ENCODE assay signal across 8 mouse cellular contexts in genomic region chr7:44819863-44820262, GRCm38 (mm10). TPM values are rescaled to one million over a fixed set of nuclear protein-coding genes. Genes with fewer than 3 reads are reported as not detected.
A peak's percentile ranks its signal among the peaks of the same experiment; 100 is the strongest.
DNase-seq lines count a peak whose midpoint lies in the region; ATAC-seq and TF ChIP-seq lines count a peak whose summit lies in the region.

No protein-coding gene starts in this region.

- no peak for DNase-seq in hindbrain, postnatal 0 days (ENCODE audit: low spot score)
- peak; percentile 5 for DNase-seq in thymus, postnatal 4 days
- no peak for DNase-seq in thymus, postnatal 10 days (ENCODE audit: low spot score in 2 of 2)
- no peak for DNase-seq in embryo, embryonic 9.5 days (ENCODE audit: extremely low spot score)
- DNase-seq in adipocyte (ENCODE audit: low spot score): no peak

- H3K27ac ChIP-seq in hindbrain, embryonic 13.5 days: no peak overlapping the region
- H3K27ac ChIP-seq in hindbrain, postnatal 0 days: no peak overlapping the region
- no peak overlapping the region for H3K27ac ChIP-seq in heart, embryonic 16.5 days (ENCODE audit: low read length)
- no peak overlapping the region for H3K27ac ChIP-seq in neural tube, embryonic 13.5 days (replicated peaks)

- H3K4me3 ChIP-seq in hindbrain, embryonic 13.5 days: no peak overlapping the region
- H3K4me3 ChIP-seq in hindbrain, postnatal 0 days (ENCODE audit: low read length): no peak overlapping the region
- no peak overlapping the region for H3K4me3 ChIP-seq in heart, embryonic 16.5 days (ENCODE audit: low read length)
- no peak overlapping the region for H3K4me3 ChIP-seq in neural tube, embryonic 13.5 days

- no peak overlapping the region for H3K4me2 ChIP-seq in hindbrain, embryonic 13.5 days
- H3K4me2 ChIP-seq in hindbrain, postnatal 0 days (ENCODE audit: low read depth, low read length): no peak overlapping the region
- peak overlapping the region; percentile 79; the same call in 1 of the 2 replicates for H3K4me2 ChIP-seq in heart, embryonic 16.5 days (ENCODE audit: low read depth, low read length)
- H3K4me2 ChIP-seq in neural tube, embryonic 13.5 days: peak overlapping the region; percentile 69; the same call in 1 of the 2 replicates

- peak overlapping the region; percentile 46; the same call in 1 of the 2 replicates for H3K9ac ChIP-seq in hindbrain, embryonic 13.5 days
- no peak overlapping the region for H3K9ac ChIP-seq in hindbrain, postnatal 0 days (replicated peaks; ENCODE audit: low read length)
- H3K9ac ChIP-seq in heart, embryonic 16.5 days (ENCODE audit: low read length): peak overlapping the region; percentile 12
- H3K9ac ChIP-seq in neural tube, embryonic 13.5 days: peak overlapping the region; percentile 58; the same call in 1 of the 2 replicates

- 71% methylated on average over 5 of the region's 5 CpGs for WGBS in hindbrain, embryonic 13.5 days
- 70% methylated on average over 5 of the region's 5 CpGs for WGBS in hindbrain, postnatal 0 days
- 45% methylated on average over 5 of the region's 5 CpGs for whole genome bisulfite sequencing in heart, embryonic 16.5 days
- whole genome bisulfite sequencing in neural tube, embryonic 13.5 days: 75% methylated on average over 5 of the region's 5 CpGs

- no peaks in the 10 kb centered on the region for H3K9me3 ChIP-seq in hindbrain, embryonic 13.5 days
- no peaks in the 10 kb centered on the region for H3K9me3 ChIP-seq in hindbrain, postnatal 0 days (ENCODE audit: low read length)
- no peaks in the 10 kb centered on the region for H3K9me3 ChIP-seq in heart, embryonic 16.5 days (replicated peaks; ENCODE audit: control insufficient read depth, low read length)
- H3K9me3 ChIP-seq in neural tube, embryonic 13.5 days: no peaks in the 10 kb centered on the region

- no peaks in the 10 kb centered on the region for H3K27me3 ChIP-seq in hindbrain, embryonic 13.5 days
- no peaks in the 10 kb centered on the region for H3K27me3 ChIP-seq in hindbrain, postnatal 0 days (ENCODE audit: insufficient read depth, low read length)
- no peaks in the 10 kb centered on the region for H3K27me3 ChIP-seq in heart, embryonic 16.5 days (ENCODE audit: control insufficient read depth, insufficient read depth, low read length)
- no peaks in the 10 kb centered on the region for H3K27me3 ChIP-seq in neural tube, embryonic 13.5 days

- ATAC-seq in hindbrain, embryonic 13.5 days (ENCODE audit: low FRiP score): no peak
- no peak for ATAC-seq in hindbrain, postnatal 0 days
- no peak for ATAC-seq in heart, embryonic 16.5 days (replicated peaks; ENCODE audit: extremely low read depth, insufficient read depth, low FRiP score)
- ATAC-seq in neural tube, embryonic 13.5 days (ENCODE audit: low read depth): no peak

- no peak for TF ChIP-seq CTCF in hindbrain, postnatal 0 days (IDR thresholded peaks at IDR 0.05; ENCODE audit: low read depth)

- H3K36me3 ChIP-seq in hindbrain, embryonic 13.5 days: no peaks in the 10 kb centered on the region
- no peaks in the 10 kb centered on the region for H3K36me3 ChIP-seq in hindbrain, postnatal 0 days (ENCODE audit: insufficient read depth, low read length)
- H3K36me3 ChIP-seq in heart, embryonic 16.5 days (ENCODE audit: control insufficient read depth, insufficient read depth): no peaks in the 10 kb centered on the region
- no peaks in the 10 kb centered on the region for H3K36me3 ChIP-seq in neural tube, embryonic 13.5 days

- peaks cover 54% of the 10 kb centered on the region for H3K4me1 ChIP-seq in hindbrain, embryonic 13.5 days (replicated peaks)
- peaks cover 23% of the 10 kb centered on the region for H3K4me1 ChIP-seq in hindbrain, postnatal 0 days (ENCODE audit: insufficient read depth, low read length)
- H3K4me1 ChIP-seq in heart, embryonic 16.5 days (ENCODE audit: control insufficient read depth, insufficient read depth, low read length): peaks cover 64% of the 10 kb centered on the region
- peaks cover 59% of the 10 kb centered on the region for H3K4me1 ChIP-seq in neural tube, embryonic 13.5 days (replicated peaks)

RNA-seq across cellular contexts. Expression of gene Atf5, which starts 3.4 kb away (rescaled TPM):
- 3.5 and 4.2 TPM in 2 replicates for polyA plus RNA-seq in hindbrain, embryonic 13.5 days (2015; fragmentation: Nextera tagmentation; extraction: Ambion mirVana)
- 10.1 and 15.8 TPM in 2 replicates for total RNA-seq in hindbrain, postnatal 0 days (2014; rRNA removed)
- polyA plus RNA-seq in hindbrain, postnatal 0 days (2015; fragmentation: Nextera tagmentation; extraction: Ambion mirVana): 4.1 and 4.4 TPM in 2 replicates
- polyA plus RNA-seq in heart, embryonic 16.5 days (2015; fragmentation: Nextera tagmentation; extraction: Ambion mirVana): 2.3 and 2.4 TPM in 2 replicates
- 4.1 and 4.8 TPM in 2 replicates for polyA plus RNA-seq in neural tube, embryonic 13.5 days (2015; fragmentation: Nextera tagmentation; extraction: Ambion mirVana)

RNA-seq across cellular contexts. Expression of gene Il4i1, which starts 3.7 kb away (rescaled TPM):
- polyA plus RNA-seq in hindbrain, embryonic 13.5 days (2015; fragmentation: Nextera tagmentation; extraction: Ambion mirVana): 1.6 and 1.7 TPM in 2 replicates
- 0.47 and 0.68 TPM in 2 replicates for total RNA-seq in hindbrain, postnatal 0 days (2014; rRNA removed)
- 0.52 and 0.58 TPM in 2 replicates for polyA plus RNA-seq in hindbrain, postnatal 0 days (2015; fragmentation: Nextera tagmentation; extraction: Ambion mirVana)
- 2.4 and 4.6 TPM in 2 replicates for polyA plus RNA-seq in heart, embryonic 16.5 days (2015; fragmentation: Nextera tagmentation; extraction: Ambion mirVana)
- polyA plus RNA-seq in neural tube, embryonic 13.5 days (2015; fragmentation: Nextera tagmentation; extraction: Ambion mirVana): 1.1 and 2.0 TPM in 2 replicates

RNA-seq across cellular contexts. Expression of gene Nup62, which starts 4.0 kb away (rescaled TPM):
- polyA plus RNA-seq in hindbrain, embryonic 13.5 days (2015; fragmentation: Nextera tagmentation; extraction: Ambion mirVana): 47.6 and 47.9 TPM in 2 replicates
- total RNA-seq in hindbrain, postnatal 0 days (2014; rRNA removed): 67.0 and 69.0 TPM in 2 replicates
- 42.9 and 46.4 TPM in 2 replicates for polyA plus RNA-seq in hindbrain, postnatal 0 days (2015; fragmentation: Nextera tagmentation; extraction: Ambion mirVana)
- polyA plus RNA-seq in heart, embryonic 16.5 days (2015; fragmentation: Nextera tagmentation; extraction: Ambion mirVana): 79.2 and 81.5 TPM in 2 replicates
- 51.0 and 53.0 TPM in 2 replicates for polyA plus RNA-seq in neural tube, embryonic 13.5 days (2015; fragmentation: Nextera tagmentation; extraction: Ambion mirVana)

RNA-seq across cellular contexts. Expression of gene Akt1s1, which starts 28.9 kb away (rescaled TPM):
- polyA plus RNA-seq in hindbrain, embryonic 13.5 days (2015; fragmentation: Nextera tagmentation; extraction: Ambion mirVana): 86.8 and 93.7 TPM in 2 replicates
- total RNA-seq in hindbrain, postnatal 0 days (2014; rRNA removed): 136 and 156 TPM in 2 replicates
- 94.3 and 95.4 TPM in 2 replicates for polyA plus RNA-seq in hindbrain, postnatal 0 days (2015; fragmentation: Nextera tagmentation; extraction: Ambion mirVana)
- 103 and 104 TPM in 2 replicates for polyA plus RNA-seq in heart, embryonic 16.5 days (2015; fragmentation: Nextera tagmentation; extraction: Ambion mirVana)
- 89.7 and 99.0 TPM in 2 replicates for polyA plus RNA-seq in neural tube, embryonic 13.5 days (2015; fragmentation: Nextera tagmentation; extraction: Ambion mirVana)

RNA-seq across cellular contexts. Expression of gene Tbc1d17, which starts 29.0 kb away (rescaled TPM):
- polyA plus RNA-seq in hindbrain, embryonic 13.5 days (2015; fragmentation: Nextera tagmentation; extraction: Ambion mirVana): 108 and 112 TPM in 2 replicates
- total RNA-seq in hindbrain, postnatal 0 days (2014; rRNA removed): 53.7 and 98.5 TPM in 2 replicates
- 103 and 106 TPM in 2 replicates for polyA plus RNA-seq in hindbrain, postnatal 0 days (2015; fragmentation: Nextera tagmentation; extraction: Ambion mirVana)
- polyA plus RNA-seq in heart, embryonic 16.5 days (2015; fragmentation: Nextera tagmentation; extraction: Ambion mirVana): 60.5 and 62.3 TPM in 2 replicates
- polyA plus RNA-seq in neural tube, embryonic 13.5 days (2015; fragmentation: Nextera tagmentation; extraction: Ambion mirVana): 94.0 and 101 TPM in 2 replicates

Comparison
In these comparisons a context has a peak if more than half of its experiments do, and no peak if none do; other contexts are left out.
1. H3K4me2 ChIP-seq: peak in heart, embryonic 16.5 days (single experiment) and neural tube, embryonic 13.5 days (single experiment); none in hindbrain, embryonic 13.5 days (single experiment) and hindbrain, postnatal 0 days (single experiment).